Mouse (Mus musculus) gastrocnemius, adult 2 months (tissue): ENCODE results near the gene Acsm1. TPM values are rescaled to one million over a fixed set of nuclear protein-coding genes. Genes with fewer than 3 reads are reported as not detected.
A peak's percentile ranks its signal among the peaks of the same experiment; 100 is the strongest.

Experiments used
- DNase-seq: peaks from one replicate; pipeline ENCODE4 v3.0.0; 2022
- H3K27ac ChIP-seq: fragments of 200-600 bp; 2 replicates; pipeline ENCODE4 v1.8.1; 2022; ENCODE audit warnings: mild to moderate bottlenecking
- H3K4me3 ChIP-seq: fragments of 200-600 bp; 2 replicates; pipeline ENCODE4 v1.8.1; 2022; ENCODE audit warnings: mild to moderate bottlenecking, moderate library complexity
- CTCF ChIP-seq: fragments of 200-600 bp; IDR thresholded peaks from 2 replicates; pipeline ENCODE4 v1.8.1; 2022; ENCODE audit warnings: antibody characterized with exemption, mild to moderate bottlenecking, moderate library complexity
- intact Hi-C: fragments of 180-260 bp; cut with DNase I; formaldehyde crosslinking; loops from one replicate; pipeline ENCODE4 v1.15.1; 2025
- total RNA-seq, 2 experiments: library from RNA; stranded (reverse); gene quantifications; 2 replicates each; pipeline ENCODE4 v1.2.3; 2021

Acsm1 gene
- total RNA-seq, 2 experiments from 2014 or later, result 0.13 TPM; not detected in 1

DNA sequence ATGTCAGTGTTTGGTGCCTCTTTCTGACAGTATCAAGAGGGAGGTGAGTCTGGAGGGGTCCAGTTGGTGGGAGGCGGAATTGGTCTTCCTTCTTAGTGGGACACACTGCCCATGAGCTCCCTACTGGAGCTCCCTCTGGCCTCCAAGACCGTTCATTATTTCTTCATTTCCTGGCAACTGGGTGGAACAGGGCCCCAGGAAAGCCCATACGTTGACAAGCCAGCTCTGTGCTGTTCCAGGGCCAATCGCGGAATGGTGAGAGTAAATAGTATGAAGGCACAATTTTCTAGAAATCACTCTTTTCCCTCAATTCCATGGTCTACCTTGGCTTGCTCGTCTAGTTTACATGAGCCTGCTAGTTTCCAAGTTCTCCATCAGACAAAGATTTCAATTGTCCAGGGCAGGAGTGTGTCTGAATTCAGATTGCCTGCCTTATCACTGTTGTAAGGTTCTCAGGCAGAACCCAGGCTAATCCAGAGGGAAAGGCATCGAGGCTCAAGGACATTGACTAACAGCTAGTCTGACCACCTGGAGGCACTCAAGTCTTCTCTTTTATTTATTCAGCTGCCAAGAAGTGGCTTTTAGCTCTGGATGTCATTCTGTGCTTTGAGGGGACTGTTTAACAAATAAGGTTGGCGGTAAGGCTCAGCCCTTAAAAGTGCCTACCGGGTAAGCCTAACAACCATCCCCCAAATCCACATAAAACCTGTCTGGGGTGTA, 1.1 kb downstream of the Acsm1 start:
- intact Hi-C loops, result no loop called here
- TF ChIP-seq CTCF, result no peak

DNA sequence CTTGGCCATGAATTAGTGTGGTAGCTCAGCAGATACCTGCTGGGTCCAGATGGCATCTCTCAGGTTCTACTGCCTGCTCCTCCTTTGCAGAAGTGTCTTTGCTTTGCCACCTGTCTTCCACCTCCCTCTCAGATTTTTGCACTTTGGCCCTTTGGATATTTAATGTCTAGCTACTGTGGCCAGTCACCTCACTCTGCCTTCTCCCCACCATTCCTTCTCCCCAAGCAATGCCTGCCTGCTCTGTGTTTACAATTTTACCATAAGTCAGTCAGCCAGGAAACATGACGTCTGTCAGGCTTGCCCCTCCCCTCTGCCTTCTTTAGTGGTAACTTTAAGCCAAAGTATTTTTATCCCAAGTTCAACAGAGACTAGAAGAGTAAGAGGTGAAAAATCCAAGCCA, 9.7 kb downstream of the Acsm1 start:
- TF ChIP-seq CTCF, result no peak
- DNase-seq, result no peak
- Histone ChIP-seq H3K4me3 (no peak overlapping the region), H3K27ac (no peak overlapping the region)
- intact Hi-C loops, result no loop called here

More for the DNA sequence above, 1.1 kb downstream of the Acsm1 start:
- no peak for DNase-seq
- H3K4me3 ChIP-seq, result no peak overlapping the region
- H3K27ac ChIP-seq, result no peak overlapping the region

DNA sequence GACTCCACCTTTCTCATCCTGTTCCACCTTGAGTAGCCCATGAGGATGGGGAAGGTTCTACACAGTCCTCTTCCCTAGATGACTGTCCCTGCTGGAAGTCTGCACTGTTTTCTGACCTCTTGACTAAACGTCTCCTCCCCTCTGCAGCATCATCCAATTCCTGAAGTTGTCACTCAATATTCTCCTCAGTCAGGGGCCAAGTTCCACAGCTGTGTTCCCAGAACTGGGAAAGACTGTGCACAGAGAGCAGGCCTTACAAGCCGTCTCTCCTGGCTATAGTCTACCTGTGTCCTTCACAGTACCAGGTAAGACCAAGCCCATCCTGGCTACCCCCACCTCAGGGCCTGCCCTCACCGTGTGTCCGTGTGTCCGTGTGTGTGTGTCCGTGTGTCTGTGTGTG, 10.8 kb downstream of the Acsm1 start:
- DNase-seq, result no peak
- H3K4me3 ChIP-seq, result no peak overlapping the region
- no peak overlapping the region for H3K27ac ChIP-seq
- no peak for TF ChIP-seq CTCF
- intact Hi-C loops, result no loop called here

DNA sequence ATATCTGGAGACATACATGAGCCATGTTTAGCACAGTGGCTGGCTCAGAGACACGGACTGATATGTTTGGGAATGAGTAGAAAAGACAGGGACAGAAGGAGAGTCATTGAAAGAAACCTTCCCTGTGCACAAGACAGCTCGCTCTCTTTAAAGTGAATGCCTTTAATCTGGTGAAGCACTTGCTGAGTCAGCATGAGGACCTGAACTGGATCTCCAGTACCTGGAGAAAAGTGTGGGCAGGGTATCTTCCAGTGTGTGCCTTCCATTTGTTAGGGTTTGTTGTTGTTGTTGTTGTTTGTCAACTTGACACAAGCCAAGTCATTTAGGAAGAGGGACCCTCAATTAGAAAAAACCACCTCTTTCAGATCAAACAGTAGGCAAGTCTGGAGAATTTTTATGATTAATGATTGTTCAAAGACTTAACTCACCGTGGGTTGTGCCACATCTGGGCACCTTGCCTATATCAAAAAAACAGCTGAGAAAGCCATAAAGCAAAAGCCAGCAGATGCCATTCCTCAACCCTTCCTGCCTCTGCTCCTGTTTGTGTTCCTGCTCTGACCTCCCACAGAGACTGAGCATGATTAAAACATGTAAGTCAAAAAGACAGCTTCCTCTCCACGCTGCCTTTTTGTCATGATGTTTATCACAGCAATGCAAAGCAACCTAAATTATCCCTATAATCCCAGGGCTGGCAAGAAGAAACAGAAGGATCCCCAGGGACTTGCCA, 11.5 kb downstream of the Acsm1 start:
- no peak for DNase-seq
- intact Hi-C loops, result no loop called here
- H3K4me3 ChIP-seq, result no peak overlapping the region
- H3K27ac ChIP-seq, result no peak overlapping the region
- no peak for TF ChIP-seq CTCF

DNA sequence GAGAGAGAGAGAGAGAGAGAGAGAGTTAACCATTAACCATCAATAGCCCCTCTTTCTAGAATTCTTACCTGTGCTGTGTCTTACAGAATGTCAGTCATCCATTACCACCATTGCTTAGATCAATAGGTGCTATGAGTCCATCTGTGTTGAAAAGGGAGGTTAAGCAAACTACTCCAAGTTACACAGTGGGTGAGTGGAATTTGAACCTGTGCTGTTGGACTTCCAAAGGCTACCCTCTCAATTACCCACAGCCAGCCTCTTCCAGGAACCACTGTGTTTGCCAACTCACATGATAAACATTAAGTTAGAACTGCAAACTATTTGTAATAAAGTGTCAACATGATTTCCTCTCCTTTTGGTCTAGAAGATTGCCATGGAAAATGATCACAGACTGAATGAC, 13.3 kb downstream of the Acsm1 start:
- intact Hi-C loops, result no loop called here
- H3K4me3 ChIP-seq, result no peak overlapping the region
- TF ChIP-seq CTCF, result no peak
- no peak overlapping the region for H3K27ac ChIP-seq
- no peak for DNase-seq

DNA sequence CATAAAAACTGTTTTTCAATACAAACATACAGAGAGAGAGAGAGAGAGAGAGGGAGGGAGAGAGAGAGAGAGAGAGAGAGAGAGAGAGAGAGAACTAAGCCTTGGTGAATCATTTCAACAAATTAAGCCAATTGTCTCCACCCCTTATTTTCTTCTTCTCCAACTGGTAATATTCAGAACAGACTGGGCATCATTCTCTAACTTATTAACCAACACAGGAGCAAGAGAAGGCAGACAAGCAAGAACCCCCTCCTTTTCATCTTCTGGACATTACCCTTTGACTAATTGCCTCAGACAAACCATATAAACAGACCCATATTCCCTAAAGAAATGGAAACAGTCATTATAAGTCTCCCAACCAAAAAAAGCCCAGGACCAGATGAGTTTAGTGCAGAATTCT, 31.9 kb downstream of the Acsm1 start:
- intact Hi-C loops, result no loop called here
- no peak for DNase-seq
- TF ChIP-seq CTCF, result no peak
- H3K4me3 ChIP-seq, result no peak overlapping the region
- no peak overlapping the region for H3K27ac ChIP-seq

DNA sequence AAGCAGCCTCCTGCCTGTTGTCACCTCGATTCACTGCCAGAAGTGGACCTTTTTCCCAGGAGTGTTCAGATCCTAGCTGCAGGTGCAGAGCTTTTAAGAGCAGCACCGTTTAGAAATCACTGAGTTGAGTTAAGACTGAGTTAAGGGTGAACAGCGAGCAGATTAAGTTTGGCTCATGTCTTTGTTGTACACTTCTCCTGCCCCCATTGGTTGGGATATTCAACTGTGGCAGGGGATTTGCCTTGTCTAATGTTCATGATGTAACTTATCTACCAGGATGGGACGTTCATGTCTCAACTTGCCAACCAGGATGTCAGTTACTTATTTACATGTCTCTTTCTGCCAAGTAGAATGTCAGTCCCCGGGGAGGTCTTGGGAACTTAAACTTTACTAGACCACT, 35.5 kb downstream of the Acsm1 start:
- intact Hi-C loops, result no loop called here

DNA sequence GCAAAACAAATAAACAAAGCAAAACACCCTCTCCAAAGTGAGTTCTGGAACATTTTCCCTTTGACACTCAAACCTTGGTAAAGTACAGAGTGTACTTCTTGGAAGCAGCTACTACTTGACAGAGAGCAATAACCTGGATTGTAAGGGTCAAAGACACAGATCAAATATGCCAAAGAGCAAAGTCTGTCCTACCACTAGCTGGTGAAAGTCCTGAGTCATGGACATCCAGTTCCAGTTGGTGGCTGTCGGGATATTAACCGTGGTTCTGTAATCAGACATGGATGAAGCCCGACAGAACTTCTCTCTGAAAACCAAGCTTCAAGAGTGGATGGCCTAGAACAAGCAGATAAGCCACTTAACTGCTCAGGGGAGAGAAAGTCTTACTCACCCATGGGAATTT, 61.1 kb downstream of the Acsm1 start:
- no peak overlapping the region for H3K27ac ChIP-seq
- DNase-seq, result no peak
- H3K4me3 ChIP-seq, result no peak overlapping the region
- intact Hi-C loops, result no loop called here
- TF ChIP-seq CTCF, result no peak

More for the DNA sequence above, 35.5 kb downstream of the Acsm1 start:
- Histone ChIP-seq H3K4me3 (no peak overlapping the region), H3K27ac (no peak overlapping the region)
- no peak for TF ChIP-seq CTCF
- no peak for DNase-seq

DNA sequence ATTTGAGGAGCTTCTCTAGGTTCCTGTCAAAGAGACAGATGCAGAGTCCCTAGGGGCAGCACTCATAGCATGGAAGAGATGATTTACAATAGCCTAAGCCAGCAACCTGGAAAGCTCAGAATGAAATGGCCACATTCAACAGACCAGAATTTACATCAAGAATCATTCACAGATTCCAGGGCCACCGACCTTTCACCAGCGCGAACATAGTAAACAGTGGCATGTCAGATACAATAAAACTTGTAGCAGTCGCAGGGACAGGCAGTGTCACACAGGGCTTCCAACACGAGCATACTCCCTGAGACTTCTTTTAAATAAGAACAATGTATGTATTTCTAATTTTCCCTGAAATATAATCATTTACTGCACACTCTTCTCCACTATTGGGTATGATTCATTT, 63.6 kb downstream of the Acsm1 start:
- no peak overlapping the region for H3K4me3 ChIP-seq
- TF ChIP-seq CTCF, result no peak
- DNase-seq, result no peak
- intact Hi-C loops, result no loop called here
- no peak overlapping the region for H3K27ac ChIP-seq

DNA sequence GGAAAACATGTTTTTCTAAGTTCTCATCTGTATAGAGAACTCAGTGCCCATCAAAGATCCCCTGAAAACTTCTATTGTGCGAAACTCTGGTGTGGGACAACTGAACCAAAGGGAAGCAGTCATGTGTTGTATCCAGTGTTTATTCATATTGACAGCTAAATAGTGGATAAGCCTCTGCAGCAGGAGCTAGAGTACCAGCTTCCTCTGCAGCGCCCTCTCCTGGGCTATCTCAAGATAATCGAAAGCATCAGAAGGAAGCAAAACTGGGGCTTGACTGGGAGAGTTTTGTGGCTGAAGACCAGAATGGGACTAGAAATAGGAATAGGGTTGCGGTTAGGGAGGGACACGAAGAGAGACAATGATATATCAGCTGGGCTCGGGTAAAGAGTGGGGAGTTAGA, 64.1 kb downstream of the Acsm1 start:
- intact Hi-C loops, result no loop called here
- no peak for DNase-seq
- Histone ChIP-seq H3K4me3 (no peak overlapping the region), H3K27ac (no peak overlapping the region)
- TF ChIP-seq CTCF, result peak; percentile 32

DNA sequence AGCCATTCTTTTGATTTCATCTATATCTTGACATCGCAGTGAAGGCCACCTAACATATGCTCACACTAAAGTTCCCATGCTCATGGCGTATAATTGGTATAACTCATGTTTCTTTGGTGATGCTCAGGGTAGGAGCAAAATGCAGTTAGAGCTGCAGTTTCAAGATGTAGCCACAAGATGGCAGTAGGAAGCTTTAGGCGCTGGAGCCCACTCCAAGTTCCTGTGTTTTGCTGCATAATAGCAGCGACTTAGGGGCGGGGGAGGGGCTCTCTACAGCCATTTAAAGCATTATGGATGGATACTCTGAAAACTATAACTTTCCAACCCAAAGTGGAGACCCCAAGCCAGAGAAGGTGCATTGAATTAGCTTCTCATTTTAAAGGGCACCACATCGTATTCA, 66.6 kb downstream of the Acsm1 start:
- Histone ChIP-seq H3K4me3 (no peak overlapping the region), H3K27ac (no peak overlapping the region)
- no peak for DNase-seq
- intact Hi-C loops, result no loop called here
- peak; percentile 73 for TF ChIP-seq CTCF

DNA sequence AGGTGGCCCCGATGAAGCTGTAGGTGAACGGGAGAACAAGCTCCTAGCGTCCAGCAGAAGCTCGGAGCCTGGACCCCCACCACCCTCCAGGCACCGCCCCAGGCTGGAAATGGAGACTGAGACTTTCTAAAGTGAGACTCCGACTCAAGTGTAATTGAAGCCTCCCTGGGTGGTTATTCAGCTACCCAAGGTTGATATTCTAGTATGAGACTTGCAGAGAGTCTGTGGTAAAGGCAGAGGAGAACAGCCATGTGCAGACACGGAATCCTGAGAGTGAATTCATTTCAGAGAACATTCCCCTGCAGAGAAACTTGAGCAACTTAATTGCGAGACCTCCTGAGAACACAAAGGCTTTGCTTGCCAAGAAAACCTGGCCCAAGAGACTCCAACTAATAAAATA, 73.3 kb downstream of the Acsm1 start:
- no peak for TF ChIP-seq CTCF

DNA sequence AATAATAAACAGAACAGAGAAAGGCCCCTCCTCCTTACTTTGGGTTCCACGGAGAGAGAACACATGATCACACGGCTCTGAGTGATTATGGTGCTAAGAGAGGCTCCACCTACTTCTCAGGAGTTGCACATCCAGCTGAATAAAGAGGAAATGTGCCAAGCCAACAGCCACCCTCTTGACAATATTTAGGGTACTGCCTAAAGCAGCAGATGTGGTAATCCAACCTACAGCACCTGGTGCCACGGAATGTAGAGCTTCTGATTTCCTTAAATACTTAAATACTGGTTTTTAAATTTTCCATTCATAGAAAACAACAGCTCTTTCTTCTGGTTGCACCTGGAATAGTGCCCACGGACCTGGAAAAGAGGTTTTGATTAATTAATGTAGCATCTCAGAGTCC, 75.9 kb downstream of the Acsm1 start:
- Histone ChIP-seq H3K27ac (no peak overlapping the region), H3K4me3 (no peak overlapping the region)
- no peak for TF ChIP-seq CTCF
- DNase-seq, result no peak
- intact Hi-C loops, result no loop called here

More for the DNA sequence above, 73.3 kb downstream of the Acsm1 start:
- Histone ChIP-seq H3K4me3 (no peak overlapping the region), H3K27ac (no peak overlapping the region)
- DNase-seq, result no peak
- intact Hi-C loops, result no loop called here

DNA sequence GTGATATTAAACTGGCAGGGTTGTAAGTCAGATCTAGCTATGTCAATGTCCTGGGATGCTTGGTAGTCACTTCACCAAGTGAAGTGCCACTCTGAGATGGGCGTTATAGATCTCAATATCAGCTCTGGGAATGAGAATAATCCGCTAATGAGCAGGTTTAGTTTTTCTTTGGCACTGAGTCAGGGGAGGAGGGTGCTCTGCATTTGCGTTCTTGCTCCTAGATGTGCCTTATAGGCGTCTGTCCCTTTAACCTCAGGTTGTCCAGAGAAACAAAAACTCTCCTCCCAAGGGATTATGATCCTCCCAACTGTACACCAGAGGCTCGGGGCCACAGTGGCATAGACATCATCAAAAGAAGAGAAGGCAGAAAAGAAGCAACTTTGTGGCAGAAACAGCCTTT, 82.9 kb downstream of the Acsm1 start, which contains the start of gene Acsm4:
Gene Acsm4, plus strand, starts transcription at position 301 of the 400 bp plus-strand sequence.
- intact Hi-C loops, result no loop called here
- DNase-seq, result no peak
- Histone ChIP-seq H3K4me3 (no peak within 1 kb of the TSS), H3K27ac (no peak within 1 kb of the TSS)
- TF ChIP-seq CTCF, result no peak
